Mouse (Mus musculus) urinary bladder, postnatal 0 days (tissue): Measurements from ENCODE around the gene Prkcb. TPM values are rescaled to one million over a fixed set of nuclear protein-coding genes. Genes with fewer than 3 reads are reported as not detected.

ENCODE experiments used
- polyA plus RNA-seq: library from polyadenylated mRNA; unstranded; fragments of >200 nt; fragmentation: Nextera tagmentation; extraction: Ambion mirVana; gene quantifications from 2 replicates; pipeline ENCODE4 v1.2.1, GENCODE M21; 2015

Prkcb gene
- 115 and 139 TPM in 2 replicates for polyA plus RNA-seq

DNA sequence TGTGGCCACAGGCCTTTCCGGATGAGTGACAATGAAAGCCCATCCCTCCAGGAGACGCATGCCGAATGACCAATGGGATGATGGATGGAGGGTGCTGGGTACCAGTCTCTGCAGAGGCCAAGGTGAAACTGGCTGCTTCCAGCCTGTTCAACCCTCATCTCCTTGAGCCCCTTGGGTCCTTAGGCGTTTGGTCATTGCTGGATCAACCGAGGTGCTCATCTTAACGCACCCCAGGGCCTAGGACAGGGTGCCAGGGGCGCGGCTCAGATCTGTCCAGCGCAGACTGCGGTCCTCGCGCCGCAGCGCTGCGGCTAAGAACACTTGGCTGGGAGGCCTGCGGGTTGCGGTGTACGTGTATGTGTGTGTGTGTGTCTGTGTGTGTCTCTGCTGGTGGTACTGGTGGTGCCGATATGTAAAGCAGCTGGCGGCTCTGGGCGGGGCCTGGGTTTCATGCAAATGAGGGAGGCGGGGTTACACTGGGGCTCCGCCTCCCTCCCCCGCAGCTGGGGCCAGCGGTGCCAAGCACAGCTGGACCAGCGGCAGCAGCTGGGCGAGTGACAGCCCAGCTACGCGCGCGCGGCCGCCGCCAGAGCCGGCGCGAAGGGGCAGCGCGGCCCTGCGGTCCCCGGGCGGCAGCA lies at the start of gene Prkcb:
Gene Prkcb (plus strand): TSS at position 147 of the 638 bp plus-strand sequence.

DNA sequence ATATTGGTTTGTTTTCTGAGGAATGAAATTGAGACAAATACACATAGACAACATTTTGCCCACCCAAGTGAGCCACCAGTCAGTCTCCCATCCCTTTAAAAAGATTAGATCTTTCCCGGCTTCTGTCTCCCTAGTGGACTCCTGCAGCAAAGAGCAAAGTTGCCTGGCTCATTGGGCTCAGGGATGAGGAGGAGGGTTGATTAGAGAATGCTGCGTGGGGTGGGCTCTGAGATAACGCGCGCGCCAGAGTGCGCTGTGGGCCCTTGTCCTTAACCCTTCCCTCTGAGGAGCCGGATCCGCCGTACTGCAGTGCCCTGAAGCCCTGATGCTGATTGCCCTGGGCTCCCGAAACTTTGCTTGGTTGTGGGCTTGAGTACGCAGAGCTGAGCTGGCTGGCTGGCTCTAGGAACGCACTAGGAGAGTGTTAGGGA lies 381.9 kb downstream of the Prkcb start, which contains the start of gene Cacng3:
Gene Cacng3 (plus strand): TSS at position 51 of the 431 bp plus-strand sequence.

Other genes with a start within 250 kb of the Prkcb start
- gene Ubfd1, start 221.6 kb upstream of the Prkcb start, polyA plus RNA-seq, result 24.2 and 26.3 TPM in 2 replicates
- gene Ears2, start 221.5 kb upstream of the Prkcb start, polyA plus RNA-seq, result 10.6 and 11.5 TPM in 2 replicates
- gene Ndufab1, start 186.9 kb upstream of the Prkcb start, polyA plus RNA-seq, result 604 and 638 TPM in 2 replicates
- 3.4 and 4.9 TPM in 2 replicates for gene Palb2, start 155.8 kb upstream of the Prkcb start, polyA plus RNA-seq
- gene Dctn5, start 155.7 kb upstream of the Prkcb start, polyA plus RNA-seq, result 69.4 and 73.3 TPM in 2 replicates
- 15.1 and 22.0 TPM in 2 replicates for gene Plk1, start 129.3 kb upstream of the Prkcb start, polyA plus RNA-seq
- gene Ern2, start 102.5 kb upstream of the Prkcb start, polyA plus RNA-seq, result 0.10 TPM in 1 of 2 replicates, not detected in the other
- gene Chp2, start 69.3 kb upstream of the Prkcb start, polyA plus RNA-seq, result 0.51 and 0.74 TPM in 2 replicates